Mouse (Mus musculus) hindbrain, embryonic 15.5 days (tissue): Measurements from ENCODE around the gene Trip4. TPM values are rescaled to one million over a fixed set of nuclear protein-coding genes. Genes with fewer than 3 reads are reported as not detected.
A peak's percentile ranks its signal among the peaks of the same experiment; 100 is the strongest.

Source experiments
- ATAC-seq: fragments of 200-750 bp; cut with Nextera tagmentation; 2 replicates; pipeline ENCODE4 v1.8.0; 2017; ENCODE audit warnings: low read depth, moderate number of reproducible peaks, moderate TSS enrichment; ENCODE audit not compliant: low FRiP score
- H3K27ac ChIP-seq: fragments of 300-500 bp; sonication (generic); replicated peaks from 2 replicates; pipeline ENCODE4 v1.5.1; 2015; ENCODE audit warnings: mild to moderate bottlenecking, inconsistent platforms
- H3K27me3 ChIP-seq: fragments of 300-500 bp; sonication (generic); 2 replicates; pipeline ENCODE4 v1.6.1; 2015; ENCODE audit warnings: control low read depth, inconsistent platforms
- H3K36me3 ChIP-seq: fragments of 300-500 bp; sonication (generic); 2 replicates; pipeline ENCODE4 v1.6.1; 2015; ENCODE audit warnings: control low read depth, inconsistent platforms
- H3K4me1 ChIP-seq: fragments of 300-500 bp; sonication (generic); replicated peaks from 2 replicates; pipeline ENCODE4 v1.6.1; 2015; ENCODE audit warnings: control low read depth, inconsistent platforms
- H3K4me2 ChIP-seq: fragments of 300-500 bp; sonication (generic); 2 replicates; pipeline ENCODE4 v1.6.1; 2015; ENCODE audit warnings: moderate library complexity, mild to moderate bottlenecking, inconsistent platforms
- H3K4me3 ChIP-seq: fragments of 300-500 bp; sonication (generic); 2 replicates; pipeline ENCODE4 v1.5.1; 2015; ENCODE audit warnings: mild to moderate bottlenecking, inconsistent platforms
- H3K9ac ChIP-seq: fragments of 300-500 bp; sonication (generic); 2 replicates; pipeline ENCODE4 v1.6.1; 2015; ENCODE audit warnings: inconsistent platforms
- H3K9me3 ChIP-seq: fragments of 300-500 bp; sonication (generic); 2 replicates; pipeline ENCODE4 v1.6.1; 2016; ENCODE audit warnings: control low read depth, inconsistent platforms
- WGBS: fragments of 180-500 bp; shearing (Covaris S2); methylation state at CpG from one replicate; pipeline ENCODE4 v1.1.7; 2015; 5-methylcytosine and 5-hydroxymethylcytosine counted together
- polyA plus RNA-seq: library from polyadenylated mRNA; unstranded; fragments of >200 nt; fragmentation: Nextera tagmentation; extraction: Ambion mirVana; gene quantifications from 2 replicates; pipeline ENCODE4 v1.2.1, GENCODE M21; 2015

Trip4 gene
- polyA plus RNA-seq, 1 experiment from 2014 or later, result 31.6 TPM

DNA sequence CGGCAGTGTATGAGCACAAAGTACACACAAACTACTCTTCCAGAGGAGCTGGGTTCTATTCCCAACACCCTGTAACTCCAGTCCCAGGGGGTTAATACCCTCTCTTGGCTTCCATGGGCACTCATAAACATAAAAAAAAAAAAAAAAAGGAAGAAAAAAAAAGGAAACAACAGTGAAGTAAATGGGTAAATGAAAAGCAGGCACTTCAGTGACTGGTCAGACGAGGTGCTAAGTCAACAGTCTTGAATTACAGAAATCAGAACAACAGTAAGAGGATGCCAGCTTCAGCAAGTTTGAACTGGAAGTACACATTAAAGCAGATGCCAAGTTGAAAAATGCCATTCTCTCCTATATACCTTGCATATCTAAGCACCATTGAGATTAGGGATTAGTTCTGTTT is 88.3 kb downstream of the Trip4 start:
- Histone ChIP-seq H3K4me3 (no peak overlapping the region), H3K27ac (no peak overlapping the region), H3K9ac (no peak overlapping the region), H3K4me2 (no peak overlapping the region), H3K9me3 (no peaks in the 10 kb centered on the region), H3K4me1 (peaks cover 46% of the 10 kb centered on the region), H3K27me3 (no peaks in the 10 kb centered on the region), H3K36me3 (no peaks in the 10 kb centered on the region)
- 65% methylated on average over 2 of the region's 2 CpGs for whole genome bisulfite sequencing
- ATAC-seq, result no peak

DNA sequence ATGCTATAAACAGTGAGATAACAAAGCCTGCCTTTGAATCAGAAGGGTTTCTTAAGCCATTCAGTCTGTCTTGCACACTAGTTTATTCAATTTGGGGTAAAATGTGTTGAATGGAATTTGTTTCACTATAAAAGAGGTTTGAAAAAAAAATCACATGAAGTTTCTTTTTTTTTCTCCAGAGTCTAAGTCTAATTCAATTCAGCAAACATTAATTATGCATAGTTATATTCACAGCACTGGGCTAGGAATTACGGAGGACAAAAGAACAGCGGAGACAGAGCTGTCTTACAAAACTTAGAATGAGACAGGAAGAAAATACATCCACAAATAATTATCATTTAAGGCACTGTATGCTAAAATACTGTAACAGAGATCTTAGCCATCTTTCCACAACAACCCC is 90.2 kb downstream of the Trip4 start:
- peak overlapping the region; percentile 13; the same call in 1 of the 2 replicates for H3K4me2 ChIP-seq
- 22% methylated on average over 2 of the region's 2 CpGs for WGBS

DNA sequence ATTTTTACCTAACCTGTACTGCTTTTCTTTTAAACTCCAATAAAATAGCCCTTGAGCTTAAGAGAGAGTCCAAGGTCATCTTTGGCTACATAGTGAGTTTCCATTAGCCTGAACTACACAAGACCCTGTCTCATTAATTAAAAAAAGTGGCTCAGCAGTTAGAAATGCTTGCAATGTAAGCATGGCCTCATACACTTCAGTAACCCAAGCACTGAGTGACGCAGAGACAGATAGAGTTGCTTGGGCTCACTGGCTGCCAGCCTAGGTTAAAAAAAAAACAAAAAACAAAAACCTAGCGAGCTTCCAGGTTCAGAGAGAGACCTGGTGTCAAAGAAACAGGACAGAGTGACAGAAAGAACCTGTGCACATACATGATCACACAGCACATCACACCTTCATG is 95.8 kb downstream of the Trip4 start:
- Histone ChIP-seq H3K36me3 (no peaks in the 10 kb centered on the region), H3K27me3 (no peaks in the 10 kb centered on the region), H3K4me1 (peaks cover 13% of the 10 kb centered on the region), H3K4me3 (no peak overlapping the region), H3K9me3 (no peaks in the 10 kb centered on the region), H3K27ac (no peak overlapping the region), H3K9ac (no peak overlapping the region), H3K4me2 (no peak overlapping the region)
- ATAC-seq, result no peak
- 57% methylated on average over 2 of the region's 2 CpGs for WGBS

More for the DNA sequence above, 90.2 kb downstream of the Trip4 start:
- no peaks in the 10 kb centered on the region for H3K36me3 ChIP-seq
- peak overlapping the region; percentile 62 for H3K27ac ChIP-seq
- no peak overlapping the region for H3K4me3 ChIP-seq
- no peaks in the 10 kb centered on the region for H3K9me3 ChIP-seq
- peaks cover 28% of the 10 kb centered on the region for H3K4me1 ChIP-seq
- ATAC-seq, result no peak
- H3K9ac ChIP-seq, result no peak overlapping the region
- no peaks in the 10 kb centered on the region for H3K27me3 ChIP-seq

- Histone ChIP-seq H3K27ac (no peak overlapping the region), H3K4me2 (no peak overlapping the region), H3K9ac (no peak overlapping the region), H3K9me3 (no peaks in the 10 kb centered on the region), H3K27me3 (no peaks in the 10 kb centered on the region), H3K4me3 (no peak overlapping the region), H3K4me1 (peaks cover 17% of the 10 kb centered on the region), H3K36me3 (no peaks in the 10 kb centered on the region)
- WGBS, result 88% methylated on average over 1 of the region's 1 CpGs
- ATAC-seq, result no peak
Observed at GRCm38 (mm10) chr9:65811784-65812183, 96.8 kb downstream of the Trip4 start.

GRCm38 (mm10) chr9:65807818-65808217 is 100.8 kb downstream of the Trip4 start:
- WGBS, result 47% methylated on average over 1 of the region's 1 CpGs
- Histone ChIP-seq H3K27ac (no peak overlapping the region), H3K9ac (no peak overlapping the region), H3K4me1 (peaks cover 15% of the 10 kb centered on the region), H3K36me3 (no peaks in the 10 kb centered on the region), H3K4me2 (no peak overlapping the region), H3K4me3 (no peak overlapping the region), H3K27me3 (no peaks in the 10 kb centered on the region), H3K9me3 (no peaks in the 10 kb centered on the region)
- 0 out of 2 replicates have a peak, but pooled peaks have one; percentile 11 for ATAC-seq

- Histone ChIP-seq H3K27me3 (no peaks in the 10 kb centered on the region), H3K9me3 (no peaks in the 10 kb centered on the region), H3K4me3 (no peak overlapping the region), H3K4me1 (peaks cover 13% of the 10 kb centered on the region), H3K36me3 (no peaks in the 10 kb centered on the region), H3K4me2 (no peak overlapping the region), H3K27ac (0 out of 2 replicates have a peak overlapping the region, but pooled peaks have one; percentile 8), H3K9ac (no peak overlapping the region)
- WGBS, result 24% methylated on average over 5 of the region's 5 CpGs
- no peak for ATAC-seq
Observed at GRCm38 (mm10) chr9:65807251-65807650, 101.3 kb downstream of the Trip4 start.

DNA sequence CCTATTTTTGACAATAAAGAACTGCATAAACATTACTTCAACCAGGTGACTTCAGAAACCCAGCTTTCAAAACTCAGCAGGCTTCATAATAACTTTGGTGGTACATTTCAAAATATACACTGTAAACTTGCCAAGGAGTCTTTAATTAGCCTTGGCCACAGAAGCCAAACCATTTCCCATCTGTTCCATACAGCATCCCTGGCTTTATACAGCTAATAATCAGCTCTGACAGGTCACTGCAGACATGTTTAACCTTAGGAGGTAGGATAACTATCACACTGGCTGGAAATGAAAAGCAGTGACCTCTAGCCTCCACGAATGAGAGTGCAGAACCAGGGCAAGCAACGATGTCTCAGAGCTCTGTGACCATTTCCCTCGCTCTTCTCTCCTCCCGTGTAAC is 108.8 kb downstream of the Trip4 start:
- 76% methylated on average over 4 of the region's 4 CpGs for WGBS
- H3K4me3 ChIP-seq, result no peak overlapping the region
- no peaks in the 10 kb centered on the region for H3K36me3 ChIP-seq
- ATAC-seq, result no peak
- no peaks in the 10 kb centered on the region for H3K9me3 ChIP-seq
- no peak overlapping the region for H3K27ac ChIP-seq
- no peaks in the 10 kb centered on the region for H3K27me3 ChIP-seq
- no peak overlapping the region for H3K4me2 ChIP-seq
- no peak overlapping the region for H3K9ac ChIP-seq
- peaks cover 26% of the 10 kb centered on the region for H3K4me1 ChIP-seq

DNA sequence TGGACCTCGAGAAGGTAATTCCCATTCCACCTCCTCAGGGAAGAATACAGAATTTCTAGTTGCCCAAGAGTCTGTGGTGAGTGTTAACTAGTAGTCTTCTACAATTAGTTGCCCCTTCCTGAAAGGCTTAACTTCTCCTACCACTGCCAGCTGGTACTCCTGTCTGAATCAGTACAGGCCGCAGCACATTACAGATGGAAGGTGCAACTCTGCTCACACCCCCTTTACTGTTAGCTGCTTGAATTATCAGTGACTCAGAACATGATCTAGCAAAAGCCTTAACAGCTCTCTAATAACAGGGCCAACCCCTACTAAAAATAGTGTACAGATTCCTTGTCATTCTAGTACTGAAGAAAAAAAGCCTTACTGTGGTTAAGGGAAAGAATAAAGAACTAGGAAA is 112.9 kb downstream of the Trip4 start:
- Histone ChIP-seq H3K36me3 (no peaks in the 10 kb centered on the region), H3K27me3 (no peaks in the 10 kb centered on the region), H3K4me3 (no peak overlapping the region), H3K27ac (no peak overlapping the region), H3K9me3 (no peaks in the 10 kb centered on the region), H3K4me1 (peaks cover 59% of the 10 kb centered on the region), H3K9ac (no peak overlapping the region), H3K4me2 (no peak overlapping the region)
- ATAC-seq, result no peak
- WGBS, result 91% methylated on average over 2 of the region's 2 CpGs

DNA sequence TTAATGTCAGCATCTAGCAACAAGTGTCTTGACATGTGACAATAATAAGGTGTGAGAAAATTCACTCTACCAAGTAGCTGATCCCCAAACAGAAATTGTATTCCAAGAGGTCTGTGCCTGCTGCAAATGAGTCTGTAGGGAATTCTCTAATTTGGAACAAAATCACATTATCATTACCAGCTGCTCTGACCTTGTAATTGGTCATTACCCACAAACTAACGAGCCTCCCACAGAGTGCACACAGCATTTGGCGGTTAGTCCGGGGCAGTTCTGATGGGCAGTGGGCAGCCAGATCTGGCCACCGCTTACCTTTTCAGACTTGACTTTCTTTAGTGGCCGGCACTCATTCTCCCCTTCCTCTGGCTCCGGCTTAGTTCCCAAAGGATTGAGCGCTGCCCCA is 114.3 kb downstream of the Trip4 start:
- Histone ChIP-seq H3K4me1 (peaks cover 60% of the 10 kb centered on the region), H3K27ac (0 out of 2 replicates have a peak overlapping the region, but pooled peaks have one; percentile 2), H3K27me3 (no peaks in the 10 kb centered on the region), H3K36me3 (no peaks in the 10 kb centered on the region), H3K4me2 (no peak overlapping the region), H3K4me3 (no peak overlapping the region), H3K9ac (no peak overlapping the region), H3K9me3 (no peaks in the 10 kb centered on the region)
- 61% methylated on average over 7 of the region's 7 CpGs for WGBS
- no peak for ATAC-seq

DNA sequence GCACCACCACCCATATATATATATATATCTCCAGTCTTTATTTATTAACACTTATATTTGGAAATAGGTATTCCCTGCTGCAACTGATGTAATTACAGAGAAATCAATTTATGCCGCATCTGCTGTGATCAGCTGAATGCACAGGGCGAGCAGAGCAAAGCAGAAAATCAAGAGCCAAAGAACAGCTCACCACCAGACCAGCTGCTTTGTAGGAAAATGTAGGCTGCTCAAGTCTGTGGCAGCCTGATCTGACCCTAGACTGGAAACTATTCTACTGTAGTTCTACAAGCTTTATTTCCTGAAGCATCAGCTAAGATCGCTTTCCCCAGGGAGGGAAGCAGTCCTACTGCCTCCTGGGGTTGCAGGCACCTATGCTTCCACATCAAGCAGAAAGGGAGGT is 115.1 kb downstream of the Trip4 start:
- 55% methylated on average over 3 of the region's 3 CpGs for WGBS
- no peak overlapping the region for H3K9ac ChIP-seq
- H3K4me1 ChIP-seq, result peaks cover 66% of the 10 kb centered on the region

GRCm38 (mm10) chr9:65793086-65793485 is 115.5 kb downstream of the Trip4 start:
- peak overlapping the region; percentile 61; the same call in 1 of the 2 replicates for H3K27ac ChIP-seq
- no peaks in the 10 kb centered on the region for H3K27me3 ChIP-seq
- peaks cover 71% of the 10 kb centered on the region for H3K4me1 ChIP-seq
- no peak overlapping the region for H3K4me2 ChIP-seq
- no peaks in the 10 kb centered on the region for H3K36me3 ChIP-seq
- H3K9me3 ChIP-seq, result no peaks in the 10 kb centered on the region
- H3K9ac ChIP-seq, result no peak overlapping the region
- H3K4me3 ChIP-seq, result no peak overlapping the region
- 48% methylated on average over 3 of the region's 3 CpGs for WGBS
- ATAC-seq, result 0 out of 2 replicates have a peak, but pooled peaks have one; percentile 27

More for the DNA sequence above, 115.1 kb downstream of the Trip4 start:
- H3K27me3 ChIP-seq, result no peaks in the 10 kb centered on the region
- no peak for ATAC-seq
- no peak overlapping the region for H3K4me2 ChIP-seq
- H3K4me3 ChIP-seq, result no peak overlapping the region
- H3K36me3 ChIP-seq, result no peaks in the 10 kb centered on the region
- peak overlapping the region; percentile 61 for H3K27ac ChIP-seq
- no peaks in the 10 kb centered on the region for H3K9me3 ChIP-seq

DNA sequence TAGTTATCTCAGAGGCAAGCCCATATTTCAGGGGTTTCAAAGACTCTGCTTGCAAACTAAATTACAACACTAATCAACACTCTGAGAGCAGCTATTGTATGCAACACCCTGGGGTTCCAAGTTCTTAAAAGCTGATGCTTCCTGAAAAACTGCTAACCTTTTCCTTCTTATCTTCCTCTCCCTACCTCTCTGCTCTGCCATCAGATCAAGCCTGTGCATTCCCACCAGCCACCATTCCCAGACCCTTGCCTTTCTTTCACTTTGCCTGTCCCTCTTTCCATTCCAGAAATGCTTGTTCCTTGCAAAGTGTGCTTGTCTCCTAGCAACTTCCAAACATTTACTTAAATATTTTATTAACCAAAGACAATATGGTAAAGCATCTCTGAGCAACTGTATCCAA is 116.7 kb downstream of the Trip4 start:
- Histone ChIP-seq H3K9ac (no peak overlapping the region), H3K9me3 (no peaks in the 10 kb centered on the region), H3K4me2 (no peak overlapping the region), H3K4me1 (peaks cover 83% of the 10 kb centered on the region), H3K27me3 (no peaks in the 10 kb centered on the region), H3K27ac (no peak overlapping the region), H3K36me3 (no peaks in the 10 kb centered on the region), H3K4me3 (no peak overlapping the region)
- ATAC-seq, result no peak

DNA sequence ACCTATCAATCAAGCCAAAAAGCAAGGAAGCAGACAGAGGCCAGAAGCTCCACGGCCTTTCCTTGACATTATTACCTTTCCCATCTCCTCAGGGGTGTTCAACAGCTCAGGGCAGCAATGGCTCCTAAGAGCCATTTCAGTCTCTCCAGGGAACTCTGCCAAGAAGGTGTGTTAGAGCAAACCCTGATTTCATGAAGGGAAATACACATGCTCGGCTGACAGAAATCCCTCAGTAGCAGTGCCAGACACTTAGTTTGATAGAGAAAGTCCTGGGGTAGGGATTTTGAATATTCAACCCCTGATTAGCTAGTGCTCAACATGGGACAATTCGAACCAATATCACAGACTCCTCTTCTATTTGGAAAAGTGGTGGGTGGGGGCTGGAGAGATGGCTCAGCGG is 117.5 kb downstream of the Trip4 start:
- no peak for ATAC-seq
- Histone ChIP-seq H3K4me1 (peaks cover 86% of the 10 kb centered on the region), H3K36me3 (no peaks in the 10 kb centered on the region), H3K27me3 (no peaks in the 10 kb centered on the region), H3K9me3 (no peaks in the 10 kb centered on the region), H3K4me3 (no peak overlapping the region), H3K27ac (peak overlapping the region; percentile 60), H3K4me2 (no peak overlapping the region), H3K9ac (no peak overlapping the region)
- WGBS, result 71% methylated on average over 4 of the region's 4 CpGs
